Mouse (Mus musculus) intestine, postnatal 0 days (tissue): ENCODE measurements around the gene Gpatch4. TPM values are rescaled to one million over a fixed set of nuclear protein-coding genes. Genes with fewer than 3 reads are reported as not detected.
A peak's percentile ranks its signal among the peaks of the same experiment; 100 is the strongest.

ENCODE experiments used
- ATAC-seq: fragments of 200-750 bp; cut with Nextera tagmentation; 2 replicates; pipeline ENCODE4 v1.8.0; 2017; ENCODE audit warnings: mild to moderate bottlenecking, moderate TSS enrichment, moderate library complexity
- H3K27ac ChIP-seq: fragments of 300-500 bp; sonication (generic); 2 replicates; pipeline ENCODE4 v1.5.1; 2014; ENCODE audit warnings: mild to moderate bottlenecking, low read depth, low read length, moderate library complexity
- H3K27me3 ChIP-seq: fragments of 300-500 bp; sonication (generic); replicated peaks from 2 replicates; pipeline ENCODE4 v1.6.1; 2014; ENCODE audit warnings: low read length, mixed read lengths; ENCODE audit not compliant: control insufficient read depth, insufficient read depth
- H3K36me3 ChIP-seq: fragments of 300-500 bp; sonication (generic); 2 replicates; pipeline ENCODE4 v1.6.1; 2014; ENCODE audit warnings: mild to moderate bottlenecking, moderate library complexity; ENCODE audit not compliant: control insufficient read depth, insufficient read depth
- H3K4me1 ChIP-seq: fragments of 300-500 bp; sonication (generic); replicated peaks from 2 replicates; pipeline ENCODE4 v1.6.1; 2014; ENCODE audit warnings: antibody characterized with exemption, low read length, mixed read lengths; ENCODE audit not compliant: control insufficient read depth, insufficient read depth
- H3K4me2 ChIP-seq: fragments of 300-500 bp; sonication (generic); replicated peaks from 2 replicates; pipeline ENCODE4 v1.6.1; 2014; ENCODE audit warnings: low read depth, mild to moderate bottlenecking, moderate library complexity
- H3K4me3 ChIP-seq: fragments of 300-500 bp; sonication (generic); 2 replicates; pipeline ENCODE4 v1.5.1; 2014; ENCODE audit warnings: low read depth, low read length
- H3K9ac ChIP-seq: fragments of 300-500 bp; sonication (generic); 2 replicates; pipeline ENCODE4 v1.6.1; 2014; ENCODE audit warnings: mild to moderate bottlenecking, low read depth, low read length
- H3K9me3 ChIP-seq: fragments of 300-500 bp; sonication (generic); 2 replicates; pipeline ENCODE4 v1.6.1; 2016; ENCODE audit warnings: mixed run types; ENCODE audit not compliant: control insufficient read depth
- CTCF ChIP-seq: sonication (generic); IDR thresholded peaks from 2 replicates; pipeline ENCODE4 v1.5.1; 2016; ENCODE audit warnings: low read depth, mild to moderate bottlenecking, control low read depth, antibody characterized with exemption, moderate library complexity
- WGBS: fragments of 180-500 bp; shearing (Covaris S2); extraction: QIAGEN DNeasy Blood & Tissue Kit; methylation state at CpG from one replicate; pipeline ENCODE4 v1.1.7; 2014; 5-methylcytosine and 5-hydroxymethylcytosine counted together
- polyA plus RNA-seq: library from polyadenylated mRNA; unstranded; fragments of >200 nt; fragmentation: Nextera tagmentation; extraction: Ambion mirVana; gene quantifications from 2 replicates; pipeline ENCODE4 v1.2.1, GENCODE M21; 2015

Gpatch4 gene
- polyA plus RNA-seq, 1 experiment from 2014 or later = 13.6 TPM

DNA sequence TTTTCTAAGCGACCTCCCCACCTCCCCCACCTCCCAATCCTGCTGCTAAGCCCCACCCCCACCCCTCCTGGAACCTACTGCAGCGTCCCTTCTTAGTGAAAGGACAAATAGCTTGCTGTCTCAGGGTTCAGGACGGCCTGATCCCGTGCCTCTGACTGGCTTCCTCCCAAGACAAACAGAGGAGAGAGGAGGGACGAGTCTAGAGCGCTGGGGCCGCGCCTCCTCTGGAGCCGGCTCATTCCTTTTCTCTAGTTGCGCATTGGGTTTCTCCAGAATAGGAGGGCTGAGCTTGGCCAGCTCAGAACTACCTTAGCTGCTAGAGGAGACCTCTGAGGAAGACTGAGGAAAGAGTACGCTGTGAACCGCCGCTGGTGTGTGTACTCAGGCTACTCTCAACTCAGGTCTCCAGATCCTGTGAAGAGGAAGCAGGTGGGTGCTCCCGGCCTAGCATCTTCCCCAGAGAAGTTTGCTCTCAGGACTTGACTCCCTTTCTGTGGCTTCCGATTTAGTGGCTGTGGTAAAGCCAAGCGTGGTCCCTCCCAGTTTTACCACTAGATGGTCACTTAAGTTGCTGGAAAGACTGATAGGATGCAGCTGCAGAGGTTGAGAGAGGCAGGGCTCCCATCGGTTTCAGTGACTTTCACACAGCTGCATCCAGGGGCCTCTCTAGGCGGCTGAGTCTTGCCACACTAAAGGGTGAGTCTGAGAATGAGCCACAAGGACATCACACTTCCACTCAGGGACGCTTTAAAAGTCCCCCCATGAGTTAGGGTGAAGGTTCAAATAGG, 12.1 kb upstream of the Gpatch4 start:
- no peak overlapping the region for H3K27ac ChIP-seq
- peaks cover 33% of the 10 kb centered on the region for H3K27me3 ChIP-seq
- no peak; the same call in 1 of the 2 replicates for ATAC-seq
- 9% methylated on average over 19 of the region's 19 CpGs for WGBS
- H3K4me2 ChIP-seq = no peak overlapping the region
- TF ChIP-seq CTCF = no peak
- no peak overlapping the region for H3K4me3 ChIP-seq
- H3K9ac ChIP-seq = no peak overlapping the region
- H3K36me3 ChIP-seq = no peaks in the 10 kb centered on the region
- H3K9me3 ChIP-seq = peaks cover 7% of the 10 kb centered on the region; the same call in 1 of the 2 replicates
- H3K4me1 ChIP-seq = no peaks in the 10 kb centered on the region

- ATAC-seq = no peak
- WGBS = 41% methylated on average over 5 of the region's 5 CpGs
- Histone ChIP-seq H3K9ac (no peak overlapping the region), H3K36me3 (no peaks in the 10 kb centered on the region), H3K27me3 (peaks cover 35% of the 10 kb centered on the region), H3K4me1 (no peaks in the 10 kb centered on the region), H3K4me3 (no peak overlapping the region), H3K4me2 (no peak overlapping the region), H3K9me3 (peaks cover under 1% of the 10 kb centered on the region; the same call in 1 of the 2 replicates), H3K27ac (no peak overlapping the region)
- no peak for TF ChIP-seq CTCF
Measured at GRCm38 (mm10) chr3:88033506-88033905, 9.4 kb upstream of the Gpatch4 start.

DNA sequence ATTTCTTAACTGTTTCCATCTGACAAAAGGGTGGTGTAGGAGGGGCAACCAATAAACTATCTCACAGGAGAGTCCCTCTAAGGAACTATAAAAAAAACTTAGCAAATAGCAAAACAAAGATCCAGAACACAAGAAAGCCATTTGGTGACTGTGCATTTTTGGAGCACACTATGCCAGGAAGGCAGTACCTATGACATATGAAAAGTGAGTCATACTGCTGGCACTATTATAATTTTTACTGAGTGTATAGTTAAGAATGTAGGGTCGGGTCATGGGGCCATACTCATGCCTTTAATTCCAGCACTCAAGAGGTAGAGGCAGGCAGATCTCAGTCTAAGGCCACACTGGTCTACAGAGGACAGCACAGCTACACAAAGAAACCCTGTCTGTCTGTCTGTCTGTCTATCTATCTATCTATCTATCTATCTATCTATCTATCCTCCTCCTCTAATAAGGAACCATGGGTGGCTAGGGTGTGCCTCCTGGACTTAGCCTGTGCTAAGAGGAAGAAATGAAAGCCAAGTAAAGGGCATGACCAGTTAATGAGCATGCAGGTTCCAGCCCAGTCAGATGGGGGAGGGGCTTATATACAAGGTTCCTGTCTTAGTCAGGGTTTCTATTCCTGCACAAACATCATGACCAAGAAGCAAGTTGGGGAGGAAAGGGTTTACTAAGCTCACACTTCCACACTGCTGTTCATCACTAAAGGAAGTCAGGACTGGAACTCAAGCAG, 7.2 kb upstream of the Gpatch4 start:
- Histone ChIP-seq H3K36me3 (no peaks in the 10 kb centered on the region), H3K9ac (no peak overlapping the region), H3K4me1 (no peaks in the 10 kb centered on the region), H3K9me3 (no peaks in the 10 kb centered on the region), H3K4me3 (no peak overlapping the region), H3K27me3 (peaks cover 39% of the 10 kb centered on the region), H3K27ac (no peak overlapping the region), H3K4me2 (no peak overlapping the region)
- ATAC-seq = no peak
- WGBS = 64% methylated on average over 1 of the region's 1 CpGs
- TF ChIP-seq CTCF = no peak

DNA sequence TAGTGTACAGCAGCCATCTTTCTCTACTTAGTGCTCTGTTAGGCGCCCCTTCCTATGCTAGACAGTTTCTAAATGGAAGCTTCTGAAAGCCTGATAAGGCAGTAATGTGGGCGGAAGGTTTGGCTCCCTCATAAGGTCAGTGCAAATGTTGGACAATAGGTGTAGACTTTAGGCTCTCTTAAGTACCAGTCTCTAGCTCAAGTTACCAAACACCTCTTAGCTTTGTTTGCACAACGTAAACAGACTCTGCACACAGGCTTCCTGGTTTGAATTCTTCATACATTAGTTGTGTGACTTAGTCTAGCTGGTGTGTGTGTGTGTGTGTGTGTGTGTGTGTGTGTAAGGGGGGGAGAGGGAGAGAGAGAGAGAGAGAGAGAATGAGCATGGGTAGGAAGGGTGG, 6.6 kb downstream of the Gpatch4 start:
- H3K4me3 ChIP-seq = no peak overlapping the region
- H3K27me3 ChIP-seq = no peaks in the 10 kb centered on the region
- H3K36me3 ChIP-seq = peaks cover 23% of the 10 kb centered on the region
- no peak overlapping the region for H3K4me2 ChIP-seq
- H3K27ac ChIP-seq = no peak overlapping the region
- no peaks in the 10 kb centered on the region for H3K4me1 ChIP-seq
- WGBS = 48% methylated on average over 3 of the region's 3 CpGs
- ATAC-seq = no peak
- H3K9ac ChIP-seq = no peak overlapping the region
- TF ChIP-seq CTCF = no peak
- H3K9me3 ChIP-seq = no peaks in the 10 kb centered on the region

GRCm38 (mm10) chr3:88057030-88057429, 14.1 kb downstream of the Gpatch4 start:
- H3K9ac ChIP-seq = no peak overlapping the region
- H3K4me2 ChIP-seq = no peak overlapping the region
- 90% methylated on average over 6 of the region's 6 CpGs for WGBS
- no peak overlapping the region for H3K4me3 ChIP-seq
- no peak overlapping the region for H3K27ac ChIP-seq
- H3K4me1 ChIP-seq = no peaks in the 10 kb centered on the region
- no peak for TF ChIP-seq CTCF
- H3K9me3 ChIP-seq = no peaks in the 10 kb centered on the region
- no peaks in the 10 kb centered on the region for H3K27me3 ChIP-seq
- H3K36me3 ChIP-seq = peaks cover 22% of the 10 kb centered on the region
- ATAC-seq = no peak

GRCm38 (mm10) chr3:88057902-88058696, 15.2 kb downstream of the Gpatch4 start, which contains the start of gene Naxe:
TSS of gene Naxe (minus strand) at chr3:88058495.
- Histone ChIP-seq H3K4me3 (peak within 1 kb of the TSS; percentile 94), H3K4me2 (peak within 1 kb of the TSS; percentile 95), H3K27ac (0 out of 2 replicates have a peak within 1 kb of the TSS, but pooled peaks have one; percentile 15), H3K9me3 (no peaks in the 10 kb centered on the region), H3K27me3 (no peaks in the 10 kb centered on the region), H3K9ac (peak within 1 kb of the TSS; percentile 73), H3K36me3 (peaks cover 20% of the 10 kb centered on the region), H3K4me1 (no peaks in the 10 kb centered on the region)
- TF ChIP-seq CTCF = no peak
- WGBS = 1% methylated on average over 60 of the region's 60 CpGs
- ATAC-seq = peak; percentile 91
